Mouse (Mus musculus) hindbrain, embryonic 13.5 days (tissue): ENCODE results near the gene Wnt9b. TPM values are rescaled to one million over a fixed set of nuclear protein-coding genes. Genes with fewer than 3 reads are reported as not detected.
A peak's percentile ranks its signal among the peaks of the same experiment; 100 is the strongest.

Experiments
- ATAC-seq: fragments of 200-750 bp; cut with Nextera tagmentation; 2 replicates; pipeline ENCODE4 v1.8.0; 2017; ENCODE audit warnings: moderate TSS enrichment; ENCODE audit not compliant: low FRiP score
- H3K27ac ChIP-seq: fragments of 300-500 bp; sonication (generic); 2 replicates; pipeline ENCODE4 v1.5.1; 2015; ENCODE audit warnings: inconsistent platforms, mild to moderate bottlenecking, moderate library complexity
- H3K27me3 ChIP-seq: fragments of 300-500 bp; sonication (generic); 2 replicates; pipeline ENCODE4 v1.6.1; 2015; ENCODE audit warnings: mild to moderate bottlenecking, inconsistent platforms
- H3K36me3 ChIP-seq: fragments of 300-500 bp; sonication (generic); 2 replicates; pipeline ENCODE4 v1.6.1; 2015; ENCODE audit warnings: mild to moderate bottlenecking, inconsistent platforms
- H3K4me1 ChIP-seq: fragments of 300-500 bp; sonication (generic); replicated peaks from 2 replicates; pipeline ENCODE4 v1.6.1; 2015; ENCODE audit warnings: inconsistent platforms
- H3K4me2 ChIP-seq: fragments of 300-500 bp; sonication (generic); 2 replicates; pipeline ENCODE4 v1.6.1; 2015; ENCODE audit warnings: inconsistent platforms, mild to moderate bottlenecking, moderate library complexity
- H3K4me3 ChIP-seq: fragments of 300-500 bp; sonication (generic); 2 replicates; pipeline ENCODE4 v1.5.1; 2015; ENCODE audit warnings: mild to moderate bottlenecking, inconsistent platforms
- H3K9ac ChIP-seq: fragments of 300-500 bp; sonication (generic); 2 replicates; pipeline ENCODE4 v1.6.1; 2015; ENCODE audit warnings: mild to moderate bottlenecking, inconsistent platforms
- H3K9me3 ChIP-seq: fragments of 300-500 bp; sonication (generic); 2 replicates; pipeline ENCODE4 v1.6.1; 2016; ENCODE audit warnings: inconsistent platforms
- WGBS: fragments of 180-500 bp; shearing (Covaris S2); methylation state at CpG from one replicate; pipeline ENCODE4 v1.1.7; 2015; 5-methylcytosine and 5-hydroxymethylcytosine counted together
- polyA plus RNA-seq: library from polyadenylated mRNA; unstranded; fragments of >200 nt; fragmentation: Nextera tagmentation; extraction: Ambion mirVana; gene quantifications from 2 replicates; pipeline ENCODE4 v1.2.1, GENCODE M21; 2015

Gene Wnt9b
- polyA plus RNA-seq: 0.13 and 0.21 TPM in 2 replicates

- H3K36me3 ChIP-seq: no peaks in the 10 kb centered on the region
- H3K4me3 ChIP-seq: peak within 1 kb of the TSS; percentile 44
- peaks cover 15% of the 10 kb centered on the region for H3K4me1 ChIP-seq
- no peaks in the 10 kb centered on the region for H3K9me3 ChIP-seq
- H3K27me3 ChIP-seq: peaks cover 87% of the 10 kb centered on the region
- H3K27ac ChIP-seq: no peak within 1 kb of the TSS
- peak within 1 kb of the TSS; percentile 73 for H3K4me2 ChIP-seq
- 0 out of 2 replicates have a peak, but pooled peaks have one; percentile 43 for ATAC-seq
- under 1% methylated on average over 63 of the region's 68 CpGs for WGBS
- peak within 1 kb of the TSS; percentile 66 for H3K9ac ChIP-seq
Measured at GRCm38 (mm10) chr11:103749306-103750089, at the start of gene Wnt9b. Gene Wnt9b (minus strand): TSS chr11:103749821.

DNA sequence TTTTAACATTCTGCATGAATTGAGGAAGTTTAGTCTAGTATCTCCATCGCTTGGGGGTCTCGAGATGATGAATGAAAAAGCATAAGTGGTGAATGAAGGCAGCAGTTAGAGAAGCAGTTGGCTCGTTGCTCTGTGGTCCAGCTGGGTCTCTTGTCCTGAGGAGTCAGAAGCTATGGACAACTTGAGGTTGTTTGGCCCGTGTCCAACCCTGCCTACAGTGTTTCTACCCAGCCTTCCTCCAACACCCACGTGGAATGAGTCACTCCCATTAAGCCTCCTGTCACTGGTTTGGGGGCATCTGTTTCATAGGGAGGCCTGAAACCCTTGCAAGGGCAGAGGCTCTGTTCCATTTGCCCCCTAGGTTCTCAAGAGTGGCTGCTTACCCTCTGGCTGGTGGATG is 40.3 kb upstream of the Wnt9b start:
- WGBS: 74% methylated on average over 5 of the region's 5 CpGs

DNA sequence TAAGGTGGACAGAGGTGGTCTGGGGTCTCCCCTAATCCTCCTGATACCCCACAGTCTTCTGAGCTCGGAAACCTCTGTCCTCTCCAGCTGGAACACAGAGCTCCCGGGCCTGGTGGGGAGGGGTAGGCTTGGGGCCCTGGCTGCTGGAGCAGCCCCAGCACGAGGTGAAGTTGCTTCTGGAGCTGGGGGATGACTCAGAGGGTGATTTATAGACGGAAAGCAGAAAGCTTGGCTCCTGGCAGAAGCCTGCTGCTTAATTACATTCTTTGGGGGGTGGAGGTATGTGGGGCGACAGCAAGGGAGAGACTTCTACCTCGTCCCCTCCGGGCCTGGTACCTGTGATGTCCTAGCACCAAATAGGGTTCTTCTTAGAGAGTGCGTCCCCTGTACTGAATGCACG is 30.5 kb upstream of the Wnt9b start:
- H3K27ac ChIP-seq: no peak overlapping the region
- H3K4me1 ChIP-seq: peaks cover 25% of the 10 kb centered on the region
- H3K9me3 ChIP-seq: no peaks in the 10 kb centered on the region
- ATAC-seq: no peak
- 70% methylated on average over 9 of the region's 9 CpGs for WGBS
- no peaks in the 10 kb centered on the region for H3K36me3 ChIP-seq
- H3K4me3 ChIP-seq: no peak overlapping the region
- no peak overlapping the region for H3K4me2 ChIP-seq
- no peak overlapping the region for H3K9ac ChIP-seq
- peaks cover 30% of the 10 kb centered on the region for H3K27me3 ChIP-seq

More for the DNA sequence above, 40.3 kb upstream of the Wnt9b start:
- H3K9ac ChIP-seq: no peak overlapping the region
- no peak overlapping the region for H3K27ac ChIP-seq
- H3K4me2 ChIP-seq: no peak overlapping the region
- H3K9me3 ChIP-seq: no peaks in the 10 kb centered on the region
- ATAC-seq: no peak
- H3K27me3 ChIP-seq: peaks cover 18% of the 10 kb centered on the region
- H3K4me3 ChIP-seq: no peak overlapping the region
- peaks cover 2% of the 10 kb centered on the region; the same call in 1 of the 2 replicates for H3K4me1 ChIP-seq
- no peaks in the 10 kb centered on the region for H3K36me3 ChIP-seq

- Histone ChIP-seq H3K36me3 (no peaks in the 10 kb centered on the region), H3K9me3 (no peaks in the 10 kb centered on the region), H3K27ac (no peak overlapping the region), H3K4me3 (peak overlapping the region; percentile 50), H3K4me2 (peak overlapping the region; percentile 80), H3K4me1 (peaks cover 64% of the 10 kb centered on the region), H3K27me3 (peaks cover 88% of the 10 kb centered on the region), H3K9ac (peak overlapping the region; percentile 67)
- ATAC-seq: peak; percentile 4; the same call in 1 of the 2 replicates
- under 1% methylated on average over 19 of the region's 19 CpGs for WGBS
Measured at GRCm38 (mm10) chr11:103774228-103774530, 24.6 kb upstream of the Wnt9b start.

GRCm38 (mm10) chr11:103773387-103774227 is 24.0 kb upstream of the Wnt9b start, which contains the start of gene Wnt3:
Gene Wnt3 (plus strand): TSS chr11:103774150.
- WGBS: under 1% methylated on average over 60 of the region's 60 CpGs

GRCm38 (mm10) chr11:103772505-103773386 is 23.1 kb upstream of the Wnt9b start:
- WGBS: 1% methylated on average over 23 of the region's 23 CpGs
- Histone ChIP-seq H3K4me1 (peaks cover 64% of the 10 kb centered on the region), H3K27me3 (peaks cover 100% of the 10 kb centered on the region), H3K9ac (peak overlapping the region; percentile 67), H3K27ac (no peak overlapping the region), H3K4me3 (peak overlapping the region; percentile 50), H3K9me3 (no peaks in the 10 kb centered on the region), H3K36me3 (no peaks in the 10 kb centered on the region), H3K4me2 (peak overlapping the region; percentile 80)
- ATAC-seq: no peak

More at GRCm38 (mm10) chr11:103773387-103774227, 24.0 kb upstream of the Wnt9b start, which contains the start of gene Wnt3:
- Histone ChIP-seq H3K4me2 (peak within 1 kb of the TSS; percentile 80), H3K27me3 (peaks cover 93% of the 10 kb centered on the region), H3K4me3 (peak within 1 kb of the TSS; percentile 50), H3K4me1 (peaks cover 64% of the 10 kb centered on the region), H3K27ac (no peak within 1 kb of the TSS), H3K36me3 (no peaks in the 10 kb centered on the region), H3K9ac (peak within 1 kb of the TSS; percentile 67), H3K9me3 (no peaks in the 10 kb centered on the region)
- peak; percentile 71; the same call in 1 of the 2 replicates for ATAC-seq

- 2% methylated on average over 19 of the region's 19 CpGs for WGBS
Measured at GRCm38 (mm10) chr11:103771160-103771817, 21.7 kb upstream of the Wnt9b start.

DNA sequence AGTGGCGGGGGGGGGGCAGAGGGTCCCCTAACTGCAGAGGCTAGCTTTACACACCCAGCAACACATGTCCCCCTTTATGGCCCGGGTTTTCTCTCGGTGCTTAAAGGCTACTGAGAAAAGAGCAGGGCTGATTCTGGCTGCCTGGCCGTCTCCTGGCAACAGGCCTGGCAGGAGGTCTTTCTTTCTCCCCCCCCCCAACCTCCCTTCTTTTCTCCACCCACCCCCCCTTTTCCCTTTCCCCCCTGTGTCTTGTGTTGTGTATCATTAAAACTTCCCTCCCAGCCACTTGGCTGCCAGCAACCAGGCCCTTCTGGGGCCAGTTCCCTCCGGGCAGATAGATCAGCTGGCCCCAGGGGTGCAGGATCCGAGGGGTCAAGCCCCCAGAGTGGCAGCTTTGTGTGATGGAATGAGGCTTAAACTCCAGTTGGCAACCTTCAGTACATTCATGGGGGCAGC is 16.0 kb upstream of the Wnt9b start:
- Histone ChIP-seq H3K4me2 (0 out of 2 replicates have a peak overlapping the region, but pooled peaks have one; percentile 4), H3K4me3 (no peak overlapping the region), H3K27ac (no peak overlapping the region), H3K27me3 (peaks cover 53% of the 10 kb centered on the region), H3K9ac (no peak overlapping the region), H3K36me3 (no peaks in the 10 kb centered on the region), H3K9me3 (no peaks in the 10 kb centered on the region), H3K4me1 (peaks cover 15% of the 10 kb centered on the region)
- WGBS: 4% methylated on average over 6 of the region's 6 CpGs
- ATAC-seq: peak; percentile 71

More at GRCm38 (mm10) chr11:103771160-103771817, 21.7 kb upstream of the Wnt9b start:
- no peaks in the 10 kb centered on the region for H3K36me3 ChIP-seq
- peak overlapping the region; percentile 24; the same call in 1 of the 2 replicates for H3K9ac ChIP-seq
- no peak overlapping the region for H3K27ac ChIP-seq
- peak overlapping the region; percentile 9; the same call in 1 of the 2 replicates for H3K4me3 ChIP-seq
- H3K9me3 ChIP-seq: no peaks in the 10 kb centered on the region
- H3K27me3 ChIP-seq: peaks cover 97% of the 10 kb centered on the region
- peaks cover 53% of the 10 kb centered on the region for H3K4me1 ChIP-seq
- no peak for ATAC-seq
- peak overlapping the region; percentile 80 for H3K4me2 ChIP-seq

- WGBS: 36% methylated on average over 6 of the region's 6 CpGs
- Histone ChIP-seq H3K9me3 (no peaks in the 10 kb centered on the region), H3K36me3 (no peaks in the 10 kb centered on the region), H3K4me2 (no peak overlapping the region), H3K27me3 (peaks cover 43% of the 10 kb centered on the region), H3K27ac (no peak overlapping the region), H3K4me1 (peaks cover 14% of the 10 kb centered on the region), H3K9ac (no peak overlapping the region), H3K4me3 (no peak overlapping the region)
- no peak for ATAC-seq
Measured at GRCm38 (mm10) chr11:103764601-103765000, 15.0 kb upstream of the Wnt9b start.

- H3K27ac ChIP-seq: no peak overlapping the region
- H3K9me3 ChIP-seq: no peaks in the 10 kb centered on the region
- WGBS: 33% methylated on average over 10 of the region's 10 CpGs
- H3K4me2 ChIP-seq: no peak overlapping the region
- no peak overlapping the region for H3K9ac ChIP-seq
- H3K4me1 ChIP-seq: peaks cover 14% of the 10 kb centered on the region
- no peaks in the 10 kb centered on the region for H3K36me3 ChIP-seq
- no peak overlapping the region for H3K4me3 ChIP-seq
- peaks cover 33% of the 10 kb centered on the region for H3K27me3 ChIP-seq
- ATAC-seq: peak; percentile 57; the same call in 1 of the 2 replicates
Measured at GRCm38 (mm10) chr11:103763410-103764163, 14.0 kb upstream of the Wnt9b start.
